Mouse (Mus musculus): ENCODE results near the gene Mier2.

DNA sequence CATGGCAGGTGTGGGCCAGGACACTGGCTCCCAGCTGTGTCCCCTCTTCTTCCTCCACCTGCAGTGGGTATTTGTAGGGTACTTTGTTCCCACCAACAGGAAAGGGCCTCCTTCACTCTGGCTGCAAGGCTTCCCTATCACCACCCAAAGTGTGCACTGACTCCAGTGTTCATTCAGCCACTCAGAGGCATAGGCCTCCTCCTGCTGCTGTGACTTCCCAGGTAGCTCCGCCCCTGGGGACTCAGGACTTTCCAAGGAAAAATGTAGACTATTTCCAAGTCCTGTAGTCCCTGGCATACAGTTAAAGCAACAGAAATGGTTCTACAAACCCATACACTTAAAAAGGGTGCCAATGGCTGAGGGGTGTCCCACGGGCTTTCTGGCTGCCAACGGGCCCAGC, 22.3 kb downstream of the Mier2 start:
- TF ChIP-seq GATA1 (IDR thresholded peaks at IDR 0.05; ENCODE audit: low read length) (no peak), TAL1 (IDR thresholded peaks at IDR 0.05; ENCODE audit: low read length) (no peak)
